Mouse (Mus musculus) intestine, postnatal 0 days (tissue): Measurements from ENCODE around the gene 1700001O22Rik. TPM values are rescaled to one million over a fixed set of nuclear protein-coding genes. Genes with fewer than 3 reads are reported as not detected.

Experiments used
- ATAC-seq: fragments of 200-750 bp; cut with Nextera tagmentation; 2 replicates; pipeline ENCODE4 v1.8.0; 2017; ENCODE audit warnings: mild to moderate bottlenecking, moderate TSS enrichment, moderate library complexity
- H3K27ac ChIP-seq: fragments of 300-500 bp; sonication (generic); 2 replicates; pipeline ENCODE4 v1.5.1; 2014; ENCODE audit warnings: mild to moderate bottlenecking, low read depth, low read length, moderate library complexity
- H3K27me3 ChIP-seq: fragments of 300-500 bp; sonication (generic); replicated peaks from 2 replicates; pipeline ENCODE4 v1.6.1; 2014; ENCODE audit warnings: low read length, mixed read lengths; ENCODE audit not compliant: control insufficient read depth, insufficient read depth
- H3K36me3 ChIP-seq: fragments of 300-500 bp; sonication (generic); 2 replicates; pipeline ENCODE4 v1.6.1; 2014; ENCODE audit warnings: mild to moderate bottlenecking, moderate library complexity; ENCODE audit not compliant: control insufficient read depth, insufficient read depth
- H3K4me1 ChIP-seq: fragments of 300-500 bp; sonication (generic); replicated peaks from 2 replicates; pipeline ENCODE4 v1.6.1; 2014; ENCODE audit warnings: antibody characterized with exemption, low read length, mixed read lengths; ENCODE audit not compliant: control insufficient read depth, insufficient read depth
- H3K4me2 ChIP-seq: fragments of 300-500 bp; sonication (generic); replicated peaks from 2 replicates; pipeline ENCODE4 v1.6.1; 2014; ENCODE audit warnings: low read depth, mild to moderate bottlenecking, moderate library complexity
- H3K4me3 ChIP-seq: fragments of 300-500 bp; sonication (generic); 2 replicates; pipeline ENCODE4 v1.5.1; 2014; ENCODE audit warnings: low read depth, low read length
- H3K9ac ChIP-seq: fragments of 300-500 bp; sonication (generic); 2 replicates; pipeline ENCODE4 v1.6.1; 2014; ENCODE audit warnings: mild to moderate bottlenecking, low read depth, low read length
- H3K9me3 ChIP-seq: fragments of 300-500 bp; sonication (generic); 2 replicates; pipeline ENCODE4 v1.6.1; 2016; ENCODE audit warnings: mixed run types; ENCODE audit not compliant: control insufficient read depth
- CTCF ChIP-seq: sonication (generic); IDR thresholded peaks from 2 replicates; pipeline ENCODE4 v1.5.1; 2016; ENCODE audit warnings: low read depth, mild to moderate bottlenecking, control low read depth, antibody characterized with exemption, moderate library complexity
- WGBS: fragments of 180-500 bp; shearing (Covaris S2); extraction: QIAGEN DNeasy Blood & Tissue Kit; methylation state at CpG from one replicate; pipeline ENCODE4 v1.1.7; 2014; 5-methylcytosine and 5-hydroxymethylcytosine counted together
- polyA plus RNA-seq: library from polyadenylated mRNA; unstranded; fragments of >200 nt; fragmentation: Nextera tagmentation; extraction: Ambion mirVana; gene quantifications from 2 replicates; pipeline ENCODE4 v1.2.1, GENCODE M21; 2015

The 1700001O22Rik gene
- polyA plus RNA-seq, 1 experiment from 2014 or later = 0.60 TPM

- peak overlapping the region; percentile 75 for H3K4me2 ChIP-seq
- no peak overlapping the region for H3K27ac ChIP-seq
- no peaks in the 10 kb centered on the region for H3K4me1 ChIP-seq
- TF ChIP-seq CTCF = peak; percentile 35
- peak overlapping the region; percentile 53 for H3K4me3 ChIP-seq
- peak overlapping the region; percentile 34; the same call in 1 of the 2 replicates for H3K9ac ChIP-seq
- 3% methylated on average over 75 of the region's 80 CpGs for WGBS
- peaks cover 47% of the 10 kb centered on the region for H3K27me3 ChIP-seq
- no peaks in the 10 kb centered on the region for H3K36me3 ChIP-seq
- no peaks in the 10 kb centered on the region for H3K9me3 ChIP-seq
- peak; percentile 37; the same call in 1 of the 2 replicates for ATAC-seq
These were observed 42.0 kb upstream of the 1700001O22Rik start for GRCm38 (mm10) chr2:30845152-30846070.

GRCm38 (mm10) chr2:30842615-30843014 is 39.2 kb upstream of the 1700001O22Rik start:
- Histone ChIP-seq H3K4me2 (no peak overlapping the region), H3K4me3 (no peak overlapping the region), H3K27ac (no peak overlapping the region), H3K9ac (no peak overlapping the region), H3K36me3 (no peaks in the 10 kb centered on the region), H3K4me1 (no peaks in the 10 kb centered on the region), H3K9me3 (no peaks in the 10 kb centered on the region), H3K27me3 (peaks cover 43% of the 10 kb centered on the region)
- WGBS = 34% methylated on average over 10 of the region's 10 CpGs
- ATAC-seq = no peak
- TF ChIP-seq CTCF = no peak

DNA sequence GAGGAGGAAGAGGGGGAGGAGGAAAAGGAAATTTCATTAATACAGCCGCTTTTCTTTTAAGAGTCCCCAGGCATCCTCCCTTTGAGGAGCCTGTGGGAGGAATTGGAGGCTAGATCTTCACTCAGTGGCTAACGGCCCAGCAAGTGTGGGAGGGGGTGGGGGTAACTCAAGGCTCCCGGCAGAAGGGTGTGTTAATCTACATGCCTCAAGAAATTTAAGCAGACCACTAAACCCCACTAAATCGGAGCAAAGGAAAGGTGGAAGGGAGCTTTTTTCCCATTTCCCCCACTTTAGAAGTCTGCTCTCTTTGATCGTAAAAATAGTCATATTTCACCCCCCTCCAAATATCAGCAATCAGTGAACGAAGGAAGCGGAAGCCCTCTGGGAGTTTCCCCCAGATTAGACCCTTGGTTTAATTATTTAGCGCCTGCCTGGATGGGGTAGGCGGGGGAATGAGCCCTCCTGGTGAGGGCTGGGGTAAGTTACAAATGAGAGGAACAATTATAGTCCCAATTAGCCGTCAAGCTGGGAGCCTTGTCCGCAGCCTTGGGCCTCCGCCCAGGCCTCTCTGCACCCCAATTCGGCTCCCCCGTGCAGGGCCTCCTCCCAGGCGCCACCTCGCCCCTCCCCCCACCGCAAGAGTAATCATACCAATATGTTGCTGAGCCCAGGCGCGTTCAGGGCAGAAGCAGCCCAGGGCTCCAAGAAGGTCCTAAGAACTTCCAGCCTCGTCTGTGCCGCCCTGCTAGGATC is 33.0 kb upstream of the 1700001O22Rik start:
- no peak overlapping the region for H3K9ac ChIP-seq
- WGBS = 19% methylated on average over 21 of the region's 21 CpGs
- no peak overlapping the region for H3K4me2 ChIP-seq

GRCm38 (mm10) chr2:30834373-30835022 is 31.0 kb upstream of the 1700001O22Rik start, which contains the start of gene Prrx2:
Prrx2 (plus strand) TSS chr2:30834972.
- ATAC-seq = no peak
- no peaks in the 10 kb centered on the region for H3K27me3 ChIP-seq
- no peaks in the 10 kb centered on the region for H3K4me1 ChIP-seq
- WGBS = 73% methylated on average over 9 of the region's 10 CpGs
- no peaks in the 10 kb centered on the region for H3K9me3 ChIP-seq
- no peaks in the 10 kb centered on the region for H3K36me3 ChIP-seq
- no peak within 1 kb of the TSS for H3K4me2 ChIP-seq
- no peak within 1 kb of the TSS for H3K9ac ChIP-seq
- H3K4me3 ChIP-seq = no peak within 1 kb of the TSS
- no peak within 1 kb of the TSS for H3K27ac ChIP-seq
- TF ChIP-seq CTCF = no peak

More for the DNA sequence above, 33.0 kb upstream of the 1700001O22Rik start:
- no peaks in the 10 kb centered on the region for H3K9me3 ChIP-seq
- TF ChIP-seq CTCF = no peak
- no peaks in the 10 kb centered on the region for H3K27me3 ChIP-seq
- H3K4me1 ChIP-seq = no peaks in the 10 kb centered on the region
- H3K36me3 ChIP-seq = no peaks in the 10 kb centered on the region
- H3K4me3 ChIP-seq = no peak overlapping the region
- H3K27ac ChIP-seq = no peak overlapping the region
- ATAC-seq = no peak

GRCm38 (mm10) chr2:30833644-30834043 is 30.2 kb upstream of the 1700001O22Rik start:
- Histone ChIP-seq H3K27me3 (no peaks in the 10 kb centered on the region), H3K9ac (no peak overlapping the region), H3K36me3 (no peaks in the 10 kb centered on the region), H3K27ac (no peak overlapping the region), H3K9me3 (no peaks in the 10 kb centered on the region), H3K4me2 (no peak overlapping the region), H3K4me3 (no peak overlapping the region), H3K4me1 (no peaks in the 10 kb centered on the region)
- TF ChIP-seq CTCF = no peak
- ATAC-seq = no peak
- 54% methylated on average over 5 of the region's 5 CpGs for WGBS
